Comparison of ENCODE assay signal across 31 mouse cellular contexts in the genomic region with DNA sequence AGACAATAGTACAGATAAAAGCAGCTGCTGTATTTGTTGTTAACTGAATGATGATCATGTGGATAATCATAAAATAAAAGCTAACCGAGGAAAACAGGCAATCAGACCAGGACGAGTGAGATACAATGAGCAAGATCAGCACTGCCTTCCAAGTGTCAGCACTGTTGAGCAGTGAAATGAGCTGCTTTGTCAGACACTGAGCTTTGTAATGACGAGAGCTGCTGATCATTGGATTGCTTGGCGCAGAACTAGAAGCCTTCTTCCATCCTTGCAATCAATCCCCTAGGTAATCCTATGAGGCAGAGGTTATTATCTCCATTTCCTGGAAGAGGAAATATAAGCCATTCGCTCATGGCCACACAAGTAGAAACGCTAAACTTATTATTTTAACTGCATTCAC.
DNase-seq lines count a peak whose midpoint lies in the region; ATAC-seq and TF ChIP-seq lines count a peak whose summit lies in the region.
"Had no signal": no experiment of that assay in that cellular context is flagged by ENCODE, and none has a peak within 500 bp of the region (broad histone marks: within the 10 kb centered on the region; RNA-seq: fewer than 3 reads in every experiment).

No protein-coding gene starts in this region.

- no peaks in the 10 kb centered on the region for H3K27me3 ChIP-seq in hindbrain, embryonic 12.5 days
- no peaks in the 10 kb centered on the region for H3K27me3 ChIP-seq in hindbrain, embryonic 10.5 days (ENCODE audit: insufficient read depth, poor library complexity, severe bottlenecking)
- H3K27me3 ChIP-seq in hindbrain, postnatal 0 days (ENCODE audit: insufficient read depth, low read length), result no peaks in the 10 kb centered on the region
- H3K27me3 ChIP-seq in neural tube, embryonic 15.5 days (replicated peaks), result no peaks in the 10 kb centered on the region
- H3K27me3 ChIP-seq: embryonic facial prominence, embryonic 12.5 days; heart, embryonic 13.5 days; intestine, embryonic 15.5 days; limb, embryonic 12.5 days; liver, embryonic 15.5 days; midbrain, embryonic 12.5 days; Patski had no signal

- WGBS in hindbrain, embryonic 12.5 days, result 78% methylated on average over 6 of the region's 6 CpGs
- 85% methylated on average over 6 of the region's 6 CpGs for WGBS in hindbrain, embryonic 10.5 days
- 62% methylated on average over 6 of the region's 6 CpGs for WGBS in hindbrain, postnatal 0 days
- 54% methylated on average over 6 of the region's 6 CpGs for WGBS in neural tube, embryonic 15.5 days

- no peaks in the 10 kb centered on the region for H3K9me3 ChIP-seq in hindbrain, embryonic 12.5 days (replicated peaks)
- no peaks in the 10 kb centered on the region for H3K9me3 ChIP-seq in hindbrain, embryonic 10.5 days
- H3K9me3 ChIP-seq in hindbrain, postnatal 0 days (ENCODE audit: low read length), result no peaks in the 10 kb centered on the region
- no peaks in the 10 kb centered on the region for H3K9me3 ChIP-seq in neural tube, embryonic 15.5 days (replicated peaks)
- H3K9me3 ChIP-seq: embryonic facial prominence, embryonic 12.5 days; forebrain, embryonic 10.5 days; heart, embryonic 13.5 days; intestine, embryonic 15.5 days; limb, embryonic 12.5 days; liver, embryonic 15.5 days; midbrain, embryonic 12.5 days had no signal

- ATAC-seq in hindbrain, embryonic 12.5 days (ENCODE audit: low FRiP score), result 0 out of 2 replicates have a peak, but pooled peaks have one; percentile 43
- ATAC-seq in hindbrain, postnatal 0 days, result 0 out of 2 replicates have a peak, but pooled peaks have one; percentile 40
- peak; percentile 82 for ATAC-seq in neural tube, embryonic 15.5 days (ENCODE audit: low FRiP score)
- ATAC-seq: forebrain, embryonic 16.5 days; intestine, embryonic 15.5 days; Patski had no signal

- no peak for DNase-seq in hindbrain, embryonic 10.5 days (ENCODE audit: low spot score)
- DNase-seq in retina, postnatal 1 day, result peak; percentile 1
- no peak for DNase-seq in retina, embryonic 14.5 days (ENCODE audit: low spot score)
- DNase-seq in hindbrain, postnatal 0 days (ENCODE audit: low spot score), result peak; percentile 19
- no peak for DNase-seq in ovary, postnatal 10 days (ENCODE audit: low spot score)
- no peak for DNase-seq in cerebellum, adult 9-11 months
- DNase-seq: adrenal gland, postnatal 25 days; cerebellum, adult 2 months; cerebellum, postnatal 25 days; gastrocnemius, postnatal 10 days; heart, postnatal 10 days; kidney, adult 2 months; kidney, postnatal 36 days; lung, embryonic 14.5 days; lung, postnatal 14 days; right cerebral cortex, postnatal 14 days; thymus, postnatal 25 days had no signal

- no peak overlapping the region for H3K4me2 ChIP-seq in hindbrain, embryonic 12.5 days (replicated peaks)
- H3K4me2 ChIP-seq in hindbrain, postnatal 0 days (ENCODE audit: low read depth, low read length), result no peak overlapping the region
- no peak overlapping the region for H3K4me2 ChIP-seq in neural tube, embryonic 15.5 days
- H3K4me2 ChIP-seq: embryonic facial prominence, embryonic 12.5 days; heart, embryonic 13.5 days; intestine, embryonic 15.5 days; limb, embryonic 12.5 days; liver, embryonic 15.5 days; lung, embryonic 14.5 days; midbrain, embryonic 12.5 days had no signal

- no peak overlapping the region for H3K9ac ChIP-seq in hindbrain, embryonic 12.5 days
- H3K9ac ChIP-seq in hindbrain, postnatal 0 days (replicated peaks; ENCODE audit: low read length), result no peak overlapping the region
- H3K9ac ChIP-seq in neural tube, embryonic 15.5 days (replicated peaks), result no peak overlapping the region
- H3K9ac ChIP-seq: embryonic facial prominence, embryonic 12.5 days; heart, embryonic 13.5 days; intestine, embryonic 15.5 days; limb, embryonic 12.5 days; liver, embryonic 15.5 days; lung, embryonic 14.5 days; midbrain, embryonic 12.5 days had no signal

- no peak for TF ChIP-seq CTCF in hindbrain, postnatal 0 days (IDR thresholded peaks at IDR 0.05; ENCODE audit: low read depth)

- no peaks in the 10 kb centered on the region for H3K4me1 ChIP-seq in hindbrain, embryonic 12.5 days
- H3K4me1 ChIP-seq in hindbrain, embryonic 10.5 days (replicated peaks), result no peaks in the 10 kb centered on the region
- H3K4me1 ChIP-seq in hindbrain, postnatal 0 days (ENCODE audit: insufficient read depth, low read length), result no peaks in the 10 kb centered on the region
- H3K4me1 ChIP-seq in neural tube, embryonic 15.5 days, result peaks cover 4% of the 10 kb centered on the region; the same call in 1 of the 2 replicates
- H3K4me1 ChIP-seq: embryonic facial prominence, embryonic 12.5 days; forebrain, embryonic 10.5 days; heart, embryonic 13.5 days; intestine, embryonic 15.5 days; limb, embryonic 12.5 days; liver, embryonic 15.5 days; midbrain, embryonic 12.5 days had no signal

- H3K27ac ChIP-seq in hindbrain, embryonic 12.5 days, result peak overlapping the region; percentile 35; the same call in 1 of the 2 replicates
- H3K27ac ChIP-seq in hindbrain, embryonic 10.5 days, result no peak overlapping the region
- H3K27ac ChIP-seq in hindbrain, postnatal 0 days, result peak overlapping the region; percentile 48; the same call in 1 of the 2 replicates
- peak overlapping the region; percentile 63 for H3K27ac ChIP-seq in neural tube, embryonic 15.5 days (replicated peaks)
- H3K27ac ChIP-seq: embryonic facial prominence, embryonic 12.5 days; forebrain, embryonic 10.5 days; heart, embryonic 13.5 days; intestine, embryonic 15.5 days; layer of hippocampus, adult 2 months; left cerebral cortex, adult 2 months; limb, embryonic 12.5 days; liver, embryonic 15.5 days; midbrain, embryonic 12.5 days had no signal

- no peak overlapping the region for H3K4me3 ChIP-seq in hindbrain, embryonic 12.5 days
- no peak overlapping the region for H3K4me3 ChIP-seq in hindbrain, embryonic 10.5 days
- H3K4me3 ChIP-seq in hindbrain, postnatal 0 days (ENCODE audit: low read length), result no peak overlapping the region
- no peak overlapping the region for H3K4me3 ChIP-seq in neural tube, embryonic 15.5 days (replicated peaks)
- H3K4me3 ChIP-seq: embryonic facial prominence, embryonic 12.5 days; forebrain, embryonic 10.5 days; heart, embryonic 13.5 days; intestine, embryonic 15.5 days; layer of hippocampus, adult 2 months; left cerebral cortex, adult 2 months; limb, embryonic 12.5 days; liver, embryonic 15.5 days; midbrain, embryonic 12.5 days; myocyte had no signal

- H3K36me3 ChIP-seq in hindbrain, embryonic 12.5 days, result no peaks in the 10 kb centered on the region
- no peaks in the 10 kb centered on the region for H3K36me3 ChIP-seq in hindbrain, embryonic 10.5 days
- no peaks in the 10 kb centered on the region for H3K36me3 ChIP-seq in hindbrain, postnatal 0 days (ENCODE audit: insufficient read depth, low read length)
- H3K36me3 ChIP-seq in neural tube, embryonic 15.5 days, result no peaks in the 10 kb centered on the region
- H3K36me3 ChIP-seq: embryonic facial prominence, embryonic 12.5 days; forebrain, embryonic 10.5 days; heart, embryonic 13.5 days; intestine, embryonic 15.5 days; limb, embryonic 12.5 days; liver, embryonic 15.5 days; midbrain, embryonic 12.5 days had no signal

Comparison
In these comparisons a context has a peak if more than half of its experiments do, and no peak if none do; other contexts are left out.
1. DNase-seq: peak in retina, postnatal 1 day (single experiment) and hindbrain, postnatal 0 days (single experiment); none in hindbrain, embryonic 10.5 days (single experiment), retina, embryonic 14.5 days (single experiment), ovary, postnatal 10 days (single experiment) and cerebellum, adult 9-11 months (single experiment).
2. Peak in every context shown above with its lines, with median percentiles within 50 percentile points of each other: ATAC-seq.